Mouse (Mus musculus): ENCODE data around the gene Smg5.
"Not testable (repeated sequence)": the region's sequence is repeated elsewhere in the genome, so short reads cannot be mapped to it uniquely, and the experiment has no call there.

The Smg5 gene

GRCm38 (mm10) chr3:88336058-88337013 is at the start of gene Smg5, which contains the start of gene Tmem79:
Gene Smg5, plus strand, starts transcription at chr3:88336260.
Gene Tmem79, minus strand, starts transcription at chr3:88336148.
- peak; percentile 93 for DNase-seq (ENCODE audit: extremely low spot score, low read depth, low spot score)

GRCm38 (mm10) chr3:88287110-88287509 is 49.0 kb upstream of the Smg5 start, which contains the start of gene Gm38392:
Gene Gm38392, minus strand, starts transcription at chr3:88287210.
- DNase-seq (ENCODE audit: extremely low spot score, low read depth, low spot score), result no peak

GRCm38 (mm10) chr3:88288133-88288713 is 47.8 kb upstream of the Smg5 start:
- not testable (repeated sequence) for DNase-seq (ENCODE audit: extremely low spot score, low read depth, low spot score)

- no peak for DNase-seq (ENCODE audit: extremely low spot score, low read depth, low spot score)
Measured at GRCm38 (mm10) chr3:88291970-88292369, 44.1 kb upstream of the Smg5 start.

GRCm38 (mm10) chr3:88295272-88295671 is 40.8 kb upstream of the Smg5 start:
- not testable (repeated sequence) for DNase-seq (ENCODE audit: extremely low spot score, low read depth, low spot score)

GRCm38 (mm10) chr3:88296110-88296560 is 39.9 kb upstream of the Smg5 start:
- no peak for DNase-seq (ENCODE audit: extremely low spot score, low read depth, low spot score)

- DNase-seq (ENCODE audit: extremely low spot score, low read depth, low spot score), result peak; percentile 99
Measured at GRCm38 (mm10) chr3:88296561-88297318, 39.3 kb upstream of the Smg5 start, which contains the start of the genes Tsacc and Cct3. Gene Tsacc, minus strand, starts transcription at chr3:88296999. Gene Cct3, plus strand, starts transcription at chr3:88297116.

- no peak for DNase-seq (ENCODE audit: extremely low spot score, low read depth, low spot score)
Measured at GRCm38 (mm10) chr3:88297321-88297851, 38.7 kb upstream of the Smg5 start.

- no peak for DNase-seq (ENCODE audit: extremely low spot score, low read depth, low spot score)
Measured at GRCm38 (mm10) chr3:88299172-88299571, 36.9 kb upstream of the Smg5 start.

- DNase-seq (ENCODE audit: extremely low spot score, low read depth, low spot score), result no peak
Measured at GRCm38 (mm10) chr3:88324951-88325405, 11.1 kb upstream of the Smg5 start, which contains the start of gene Glmp. Gene Glmp, plus strand, starts transcription at chr3:88325023.

GRCm38 (mm10) chr3:88328956-88329355 is 7.1 kb upstream of the Smg5 start:
- no peak for DNase-seq (ENCODE audit: extremely low spot score, low read depth, low spot score)

- no peak for DNase-seq (ENCODE audit: extremely low spot score, low read depth, low spot score)
Measured at GRCm38 (mm10) chr3:88331282-88331681, 4.8 kb upstream of the Smg5 start.

- no peak for DNase-seq (ENCODE audit: extremely low spot score, low read depth, low spot score)
Measured at GRCm38 (mm10) chr3:88334029-88334658, 1.9 kb upstream of the Smg5 start.

- no peak for DNase-seq (ENCODE audit: extremely low spot score, low read depth, low spot score)
Measured at GRCm38 (mm10) chr3:88334902-88335435, 1.1 kb upstream of the Smg5 start.

GRCm38 (mm10) chr3:88335436-88336053 is 515 bp upstream of the Smg5 start:
- DNase-seq (ENCODE audit: extremely low spot score, low read depth, low spot score), result no peak

- no peak for DNase-seq (ENCODE audit: extremely low spot score, low read depth, low spot score)
Measured at GRCm38 (mm10) chr3:88337367-88338020, 1.4 kb downstream of the Smg5 start.

GRCm38 (mm10) chr3:88338316-88338715 is 2.3 kb downstream of the Smg5 start:
- DNase-seq (ENCODE audit: extremely low spot score, low read depth, low spot score), result no peak

GRCm38 (mm10) chr3:88339006-88339405 is 2.9 kb downstream of the Smg5 start:
- no peak for DNase-seq (ENCODE audit: extremely low spot score, low read depth, low spot score)

- DNase-seq (ENCODE audit: extremely low spot score, low read depth, low spot score), result no peak
Measured at GRCm38 (mm10) chr3:88350732-88351131, 14.7 kb downstream of the Smg5 start.

All from hindlimb bud, embryonic 11.5 days (tissue).